Mouse (Mus musculus): ENCODE measurements around the gene Srr. TPM values are rescaled to one million over a fixed set of nuclear protein-coding genes. Genes with fewer than 3 reads are reported as not detected.

The Srr gene
- 10.5 TPM for polyA plus RNA-seq (2012; fragmentation: generic; extraction: Trizol)

DNA sequence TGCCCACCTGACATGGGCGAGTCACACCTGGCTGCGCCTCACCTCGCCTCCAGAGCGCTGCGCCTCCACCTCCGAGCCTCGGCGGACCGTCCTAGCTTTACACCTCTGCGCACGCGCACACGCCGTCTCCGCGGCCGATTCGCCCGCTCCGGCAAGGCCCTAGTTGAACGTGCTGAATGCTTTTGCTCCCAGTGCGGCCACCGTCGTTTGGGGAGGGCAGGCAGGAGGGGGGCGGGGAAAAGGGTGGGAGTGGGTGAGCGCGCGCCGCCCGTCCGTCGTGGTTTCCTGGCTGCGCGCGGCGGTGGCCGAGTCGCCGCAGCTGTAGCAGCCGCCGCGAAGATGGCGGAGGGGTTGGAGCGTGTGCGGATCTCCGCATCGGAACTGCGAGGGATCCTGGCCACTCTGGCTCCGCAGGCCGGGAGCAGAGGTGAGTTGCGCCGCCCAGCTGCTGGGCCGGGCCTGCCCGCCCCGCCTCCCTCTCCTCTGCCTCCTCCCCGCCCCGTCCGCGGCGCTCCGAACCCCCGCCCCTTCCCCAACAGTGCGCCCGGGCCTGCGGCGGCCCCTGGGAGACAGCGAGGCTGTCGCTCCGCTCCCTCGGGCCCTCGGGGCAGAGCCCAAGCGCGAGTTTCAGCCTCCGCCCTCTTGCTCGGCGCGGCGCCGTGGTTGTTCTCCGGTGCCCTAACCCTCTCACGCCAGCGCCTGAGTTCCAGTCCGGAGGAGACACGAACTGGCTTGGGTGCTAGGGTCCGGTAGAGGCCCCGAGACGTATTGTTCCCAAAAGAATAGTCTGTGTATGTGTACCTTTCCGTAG, at the start of gene Srr, which contains the start of gene Smg6:
Gene Srr, minus strand, starts transcription at position 372 of the 811 bp plus-strand sequence.
Gene Smg6, plus strand, starts transcription at position 247 of the 811 bp plus-strand sequence.
- peak within 1 kb of the TSS; percentile 98 for H3K4me2 ChIP-seq (ENCODE audit: low read depth)
- peak within 1 kb of the TSS; percentile 82 for H3K4me3 ChIP-seq
- peak within 1 kb of the TSS; percentile 72 for H3ac ChIP-seq (ENCODE audit: control insufficient read depth, insufficient read length)
- H3K27me3 ChIP-seq (ENCODE audit: control insufficient read depth, insufficient read depth, insufficient read length) = no peaks in the 10 kb centered on the region
- no peaks in the 10 kb centered on the region for H3K36me3 ChIP-seq (ENCODE audit: control insufficient read depth, insufficient read depth)
- peaks cover 48% of the 10 kb centered on the region for H3K79me2 ChIP-seq (ENCODE audit: control insufficient read depth, insufficient read depth)
- TF ChIP-seq TCF3 (IDR thresholded peaks at IDR 0.05; ENCODE audit: insufficient read length, low read depth) (no peak), REST (IDR thresholded peaks at IDR 0.05; ENCODE audit: insufficient read depth, insufficient read length) (no peak), MAX (IDR thresholded peaks at IDR 0.05; ENCODE audit: low read depth) (no peak), MYOG (IDR thresholded peaks at IDR 0.05; ENCODE audit: control insufficient read depth in 1 of 3, insufficient read depth in 1 of 3, insufficient read length in 2 of 3, low read depth in 2 of 3) (no peak), MYOD1 (IDR thresholded peaks at IDR 0.05; ENCODE audit: control insufficient read depth in 1 of 3, insufficient read length in 2 of 3, low read depth in 2 of 3) (peak in 1 of 3 experiments; percentile 55), TCF12 (IDR thresholded peaks at IDR 0.05; ENCODE audit: insufficient read depth, poor library complexity, severe bottlenecking) (no peak), POLR2AphosphoS2 (IDR thresholded peaks at IDR 0.05; ENCODE audit: insufficient read length, low read depth) (peak; percentile 78), POLR2A (IDR thresholded peaks at IDR 0.05; ENCODE audit: insufficient read length, low read depth) (peak; percentile 88), CEBPB (IDR thresholded peaks at IDR 0.05; ENCODE audit: insufficient read depth, poor library complexity, severe bottlenecking) (no peak), SRF (IDR thresholded peaks at IDR 0.05; ENCODE audit: control insufficient read depth, insufficient read length, low read depth) (peak; percentile 63), E2F4 (IDR thresholded peaks at IDR 0.05; ENCODE audit: insufficient read depth) (no peak), USF1 (IDR thresholded peaks at IDR 0.05; ENCODE audit: low read depth) (no peak)

DNA sequence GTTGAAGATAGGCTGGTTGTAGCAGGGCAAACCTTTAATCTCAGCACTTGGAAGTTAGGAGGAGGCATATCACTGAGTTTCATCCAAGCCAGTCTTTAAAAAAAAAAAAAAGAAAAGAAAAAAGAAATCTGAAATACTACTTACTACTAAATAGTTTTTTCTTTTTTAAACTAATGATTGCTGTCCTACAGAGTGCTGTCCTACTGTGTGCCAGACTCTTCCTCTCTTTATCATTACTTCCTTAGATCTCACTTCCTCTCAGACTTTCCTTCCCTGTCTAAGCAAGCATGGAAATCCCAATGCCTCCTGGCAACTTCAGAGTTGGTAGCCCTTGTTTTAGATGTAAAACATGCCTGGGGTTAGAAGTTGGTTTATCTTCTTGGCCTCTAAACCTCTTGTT, 48.9 kb upstream of the Srr start:
- Histone ChIP-seq H3K27me3 (ENCODE audit: control insufficient read depth, insufficient read depth, insufficient read length) (no peaks in the 10 kb centered on the region), H3ac (ENCODE audit: control insufficient read depth, insufficient read length) (no peak overlapping the region), H3K4me3 (no peak overlapping the region), H3K79me2 (ENCODE audit: control insufficient read depth, insufficient read depth) (no peaks in the 10 kb centered on the region), H3K4me2 (ENCODE audit: low read depth) (no peak overlapping the region), H3K36me3 (ENCODE audit: control insufficient read depth, insufficient read depth) (peaks cover 3% of the 10 kb centered on the region)
- no peak for TF ChIP-seq REST (IDR thresholded peaks at IDR 0.05; ENCODE audit: insufficient read depth, insufficient read length)
- TF ChIP-seq E2F4 (IDR thresholded peaks at IDR 0.05; ENCODE audit: insufficient read depth) = no peak
- TF ChIP-seq USF1 (IDR thresholded peaks at IDR 0.05; ENCODE audit: low read depth) = no peak
- no peak for TF ChIP-seq MYOG (IDR thresholded peaks at IDR 0.05; ENCODE audit: control insufficient read depth in 1 of 3, insufficient read depth in 1 of 3, insufficient read length in 2 of 3, low read depth in 2 of 3)
- no peak for TF ChIP-seq TCF12 (IDR thresholded peaks at IDR 0.05; ENCODE audit: insufficient read depth, poor library complexity, severe bottlenecking)

DNA sequence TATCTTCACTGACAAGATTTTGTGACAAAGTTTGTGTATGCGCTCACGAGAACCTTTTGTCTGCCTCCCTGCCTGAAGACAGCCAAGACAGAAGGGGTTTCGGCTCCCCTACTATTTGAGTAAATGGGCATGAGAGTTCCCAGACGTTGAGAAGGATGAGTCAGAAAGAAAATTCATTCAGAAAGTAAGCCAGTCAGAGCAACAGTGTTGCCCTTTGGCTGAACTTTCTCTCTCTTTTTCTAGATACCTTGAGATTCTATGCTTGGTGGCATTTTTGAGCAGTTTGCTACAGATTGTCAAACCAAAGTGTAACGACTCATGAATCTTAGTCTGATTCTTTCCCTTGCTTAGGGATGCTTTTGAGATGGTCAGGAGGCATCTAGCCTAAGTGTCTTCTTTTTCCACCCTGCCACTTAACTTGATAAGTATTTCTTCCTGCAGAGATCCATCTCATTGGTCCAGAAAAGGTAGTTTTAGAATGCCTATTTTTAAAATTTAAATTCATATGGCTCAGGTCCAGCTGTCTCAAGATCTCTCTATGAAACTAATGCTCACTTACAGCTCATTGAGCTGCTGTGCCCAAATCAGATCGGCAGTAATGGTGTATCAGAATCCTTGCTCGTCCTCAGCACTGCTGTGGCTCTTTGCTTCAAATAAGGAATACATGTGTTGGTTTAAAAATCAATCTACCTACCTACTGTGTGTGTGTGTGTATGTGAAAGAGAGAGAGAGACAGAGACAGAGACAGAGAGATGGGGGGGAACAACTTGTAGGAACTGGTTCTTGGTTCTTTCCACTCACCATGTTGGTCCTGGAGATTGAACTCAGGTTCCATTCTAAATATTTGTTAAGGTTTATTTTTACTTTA, 47.8 kb upstream of the Srr start:
- no peaks in the 10 kb centered on the region for H3K79me2 ChIP-seq (ENCODE audit: control insufficient read depth, insufficient read depth)
- H3K36me3 ChIP-seq (ENCODE audit: control insufficient read depth, insufficient read depth) = peaks cover 3% of the 10 kb centered on the region
- no peaks in the 10 kb centered on the region for H3K27me3 ChIP-seq (ENCODE audit: control insufficient read depth, insufficient read depth, insufficient read length)
- H3ac ChIP-seq (ENCODE audit: control insufficient read depth, insufficient read length) = no peak overlapping the region
- TF ChIP-seq MAX (IDR thresholded peaks at IDR 0.05; ENCODE audit: low read depth) (no peak), MYOG (IDR thresholded peaks at IDR 0.05; ENCODE audit: control insufficient read depth in 1 of 3, insufficient read depth in 1 of 3, insufficient read length in 2 of 3, low read depth in 2 of 3) (no peak), TCF3 (IDR thresholded peaks at IDR 0.05; ENCODE audit: insufficient read length, low read depth) (no peak), E2F4 (IDR thresholded peaks at IDR 0.05; ENCODE audit: insufficient read depth) (no peak), TCF12 (IDR thresholded peaks at IDR 0.05; ENCODE audit: insufficient read depth, poor library complexity, severe bottlenecking) (no peak), CEBPB (IDR thresholded peaks at IDR 0.05; ENCODE audit: insufficient read depth, poor library complexity, severe bottlenecking) (no peak), POLR2AphosphoS2 (IDR thresholded peaks at IDR 0.05; ENCODE audit: insufficient read length, low read depth) (no peak), SRF (IDR thresholded peaks at IDR 0.05; ENCODE audit: control insufficient read depth, insufficient read length, low read depth) (no peak)
- no peak overlapping the region for H3K4me2 ChIP-seq (ENCODE audit: low read depth)
- H3K4me3 ChIP-seq = no peak overlapping the region

DNA sequence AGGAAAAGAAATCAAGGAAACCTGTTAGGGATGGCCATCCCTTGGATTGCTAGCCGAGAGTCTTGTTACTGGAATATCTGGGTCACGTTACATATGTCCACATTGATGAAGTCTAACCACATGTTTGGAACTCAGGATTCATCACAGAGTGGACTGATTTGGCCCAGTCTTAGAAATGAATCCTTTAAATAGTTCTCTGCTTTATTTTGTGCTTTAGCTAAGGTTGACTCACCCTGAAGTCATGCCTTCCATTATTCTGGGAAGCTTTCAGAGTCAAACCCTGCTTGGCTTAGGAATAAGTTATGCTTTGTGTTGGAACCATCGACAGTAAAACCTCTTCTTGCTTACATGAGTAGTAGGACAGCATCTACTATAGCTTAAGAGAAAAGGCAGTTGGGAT, 39.8 kb upstream of the Srr start:
- no peaks in the 10 kb centered on the region for H3K27me3 ChIP-seq (ENCODE audit: control insufficient read depth, insufficient read depth, insufficient read length)

More for the DNA sequence above, 39.8 kb upstream of the Srr start:
- TF ChIP-seq TCF12 (IDR thresholded peaks at IDR 0.05; ENCODE audit: insufficient read depth, poor library complexity, severe bottlenecking) (no peak), REST (IDR thresholded peaks at IDR 0.05; ENCODE audit: insufficient read depth, insufficient read length) (no peak), TCF3 (IDR thresholded peaks at IDR 0.05; ENCODE audit: insufficient read length, low read depth) (no peak), E2F4 (IDR thresholded peaks at IDR 0.05; ENCODE audit: insufficient read depth) (no peak), MAX (IDR thresholded peaks at IDR 0.05; ENCODE audit: low read depth) (no peak), MYOD1 (IDR thresholded peaks at IDR 0.05; ENCODE audit: control insufficient read depth in 1 of 3, insufficient read length in 2 of 3, low read depth in 2 of 3) (no peak), CEBPB (IDR thresholded peaks at IDR 0.05; ENCODE audit: insufficient read depth, poor library complexity, severe bottlenecking) (no peak)
- Histone ChIP-seq H3K4me2 (ENCODE audit: low read depth) (no peak overlapping the region), H3K4me3 (no peak overlapping the region), H3K36me3 (ENCODE audit: control insufficient read depth, insufficient read depth) (no peaks in the 10 kb centered on the region), H3K79me2 (ENCODE audit: control insufficient read depth, insufficient read depth) (no peaks in the 10 kb centered on the region), H3ac (ENCODE audit: control insufficient read depth, insufficient read length) (no peak overlapping the region)
